Mouse (Mus musculus): ENCODE data around the gene Baz2a.
A peak's percentile ranks its signal among the peaks of the same experiment; 100 is the strongest.
"Not testable (repeated sequence)": the region's sequence is repeated elsewhere in the genome, so short reads cannot be mapped to it uniquely, and the experiment has no call there.

The Baz2a gene

GRCm38 (mm10) chr10:128125951-128126350 is 34.6 kb downstream of the Baz2a start:
- no peak for DNase-seq

GRCm38 (mm10) chr10:128127497-128127896 is 36.1 kb downstream of the Baz2a start:
- no peak for DNase-seq

DNA sequence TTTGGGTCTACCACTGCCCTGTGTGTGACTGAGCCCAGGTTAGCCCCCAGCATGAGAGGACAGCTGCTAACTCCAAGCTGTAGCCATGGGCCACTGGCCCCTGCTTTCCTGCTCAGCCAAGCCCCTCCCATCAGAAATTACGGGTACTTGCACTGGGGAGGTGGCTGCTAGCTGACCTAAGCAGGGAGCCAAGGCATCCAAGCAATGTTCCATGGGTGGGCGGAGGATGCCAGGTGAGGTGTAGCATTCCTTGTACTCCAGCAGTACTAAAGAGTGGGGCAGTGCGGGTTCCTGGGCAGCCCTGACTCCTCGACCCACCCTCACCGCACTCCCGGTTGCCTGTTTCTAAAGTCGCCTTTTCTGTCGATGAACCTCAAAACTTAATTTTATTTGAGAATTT is 36.8 kb downstream of the Baz2a start:
- DNase-seq = no peak

GRCm38 (mm10) chr10:128131297-128131696 is 39.9 kb downstream of the Baz2a start:
- DNase-seq = no peak

DNA sequence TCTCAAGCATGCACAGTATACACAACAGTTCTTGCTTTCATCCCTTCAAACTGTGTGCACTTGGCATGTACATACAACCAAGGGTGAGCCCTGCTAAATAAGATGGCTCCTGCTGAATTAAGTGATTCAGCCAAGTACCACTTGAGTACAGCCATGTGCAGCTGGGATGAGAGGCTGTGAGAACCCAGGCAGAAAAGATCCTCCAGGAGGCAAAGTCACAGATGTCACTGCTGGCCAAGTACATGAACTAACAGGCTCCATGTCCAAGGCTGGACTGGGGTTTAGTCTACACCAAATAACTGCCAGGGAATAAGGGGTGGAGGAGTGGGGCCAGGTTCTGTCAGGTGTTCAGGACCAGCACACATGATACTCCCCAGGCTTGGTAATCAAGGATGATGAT is 40.4 kb downstream of the Baz2a start:
- DNase-seq = no peak

DNA sequence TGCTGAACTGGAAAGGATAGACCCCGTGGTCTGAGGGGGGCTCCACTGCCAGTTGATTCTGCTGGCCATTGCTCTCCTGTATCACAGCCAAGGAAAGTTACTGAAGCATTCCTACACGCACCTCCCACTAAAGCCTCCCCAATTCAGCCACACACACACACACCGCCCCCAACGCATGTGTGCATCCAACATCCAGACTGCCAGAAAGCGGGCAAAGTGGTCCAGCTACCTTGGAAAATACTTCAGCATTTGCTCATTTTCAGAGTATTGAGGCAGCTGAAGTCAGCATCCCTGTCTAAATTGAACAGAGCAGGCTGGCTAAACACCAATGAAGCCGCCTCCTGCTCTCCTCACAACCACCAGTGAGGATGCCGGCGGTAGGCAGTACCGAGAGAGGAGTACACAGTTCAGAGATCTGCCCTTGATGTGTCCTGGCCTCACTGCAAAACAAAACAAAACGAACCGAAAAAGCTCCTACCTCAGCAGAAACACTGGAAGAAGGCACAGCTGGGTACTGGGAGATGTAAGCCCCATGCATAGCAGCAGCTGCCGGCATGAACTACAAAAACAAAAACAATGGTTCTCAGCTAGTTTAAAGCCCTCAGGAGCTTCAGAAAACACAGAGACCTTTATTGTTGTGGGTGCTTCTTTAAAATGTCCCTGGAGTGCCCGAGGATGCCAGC is 42.4 kb downstream of the Baz2a start:
- DNase-seq = no peak

- DNase-seq = no peak
These were observed 44.0 kb downstream of the Baz2a start for GRCm38 (mm10) chr10:128135374-128135773.

- DNase-seq = peak; percentile 67
These were observed 49.0 kb downstream of the Baz2a start for GRCm38 (mm10) chr10:128140236-128140952.

DNA sequence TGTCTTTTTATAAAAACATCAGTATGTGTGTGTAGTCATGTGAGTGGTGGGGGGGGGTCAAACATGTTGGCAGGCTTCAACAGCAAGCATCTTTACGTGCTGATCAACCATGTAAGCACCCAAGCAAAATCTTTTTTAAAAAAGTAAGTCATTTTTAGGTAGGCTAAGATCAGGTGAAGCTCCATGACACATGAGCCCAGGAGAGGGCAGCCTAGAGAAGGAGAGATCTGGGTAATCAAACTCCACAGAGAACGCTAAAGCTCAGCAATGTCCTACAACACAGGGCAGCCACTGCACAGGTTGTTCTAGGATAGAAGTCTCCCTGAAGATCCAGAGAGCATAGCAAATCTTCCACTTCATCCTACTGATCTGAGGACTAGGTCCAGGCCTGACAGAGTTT is 50.8 kb downstream of the Baz2a start:
- peak; percentile 48 for DNase-seq

DNA sequence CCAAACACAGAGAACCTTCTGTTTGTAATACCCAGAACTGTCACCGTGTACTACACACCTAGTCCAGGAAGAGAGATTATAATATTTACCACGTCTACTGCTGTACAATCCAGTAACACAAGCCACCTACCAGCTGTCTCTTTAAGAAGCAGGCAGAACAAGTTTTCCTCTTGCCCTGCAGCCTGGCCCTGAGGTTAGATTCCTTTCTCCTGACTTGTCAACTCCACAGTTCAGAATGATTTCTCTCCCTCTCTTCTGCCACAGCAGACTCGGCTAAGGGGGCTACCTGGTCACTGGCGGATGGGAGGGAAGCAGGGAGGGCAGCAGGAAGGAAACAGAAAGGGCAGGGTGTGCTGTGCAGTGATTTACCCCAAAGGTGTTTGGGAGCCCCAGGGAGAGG is 52.3 kb downstream of the Baz2a start:
- DNase-seq = no peak

- DNase-seq = no peak
These were observed 53.6 kb downstream of the Baz2a start for GRCm38 (mm10) chr10:128144961-128145360.

DNA sequence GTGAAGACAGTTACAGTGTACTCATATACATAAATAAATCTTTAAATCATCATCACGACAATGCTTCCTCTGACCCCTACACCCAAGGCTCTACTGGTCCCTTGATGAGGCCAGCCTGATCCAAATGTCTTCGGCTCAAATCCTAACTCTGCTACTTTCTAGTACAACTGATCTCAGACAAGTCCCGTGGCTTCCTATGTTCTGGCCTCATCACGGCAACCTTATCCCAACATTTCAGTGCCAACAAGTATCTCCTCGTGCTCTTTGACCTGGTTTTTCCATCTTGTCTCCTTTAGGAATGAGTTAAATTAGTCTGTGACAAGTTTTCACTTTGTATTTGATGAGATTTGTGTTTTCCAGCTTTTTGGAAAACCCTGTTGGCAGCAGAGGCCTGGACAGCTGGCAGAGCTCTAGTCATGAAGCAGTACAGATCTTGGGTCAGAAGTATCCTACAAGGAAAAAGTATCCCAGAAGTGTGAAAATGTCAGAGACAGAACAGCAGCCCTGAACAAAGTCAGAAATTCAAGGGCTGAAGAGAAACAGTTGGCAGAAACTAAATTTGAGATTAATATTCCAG is 57.5 kb downstream of the Baz2a start:
- DNase-seq = no peak

DNA sequence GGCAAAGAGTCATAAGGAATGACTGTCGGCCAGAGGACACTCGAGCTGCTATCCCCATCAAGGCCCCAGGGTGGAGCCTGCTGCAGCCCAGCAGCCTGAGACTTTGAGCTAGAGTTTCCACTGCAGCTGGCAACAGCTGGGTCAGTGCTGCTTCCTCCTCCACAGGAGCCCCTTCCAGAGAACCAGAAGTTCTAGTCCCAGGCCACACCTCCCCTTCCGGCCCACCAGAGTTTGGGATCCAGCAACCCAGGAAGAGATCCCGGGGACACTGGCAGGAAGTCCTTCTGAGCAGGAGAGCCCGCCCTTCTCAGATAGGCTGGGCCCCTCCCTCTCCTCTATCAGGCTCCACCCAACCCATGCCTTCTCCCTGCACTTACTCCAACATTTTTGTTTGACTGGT is 58.2 kb downstream of the Baz2a start:
- DNase-seq = peak; percentile 92

DNA sequence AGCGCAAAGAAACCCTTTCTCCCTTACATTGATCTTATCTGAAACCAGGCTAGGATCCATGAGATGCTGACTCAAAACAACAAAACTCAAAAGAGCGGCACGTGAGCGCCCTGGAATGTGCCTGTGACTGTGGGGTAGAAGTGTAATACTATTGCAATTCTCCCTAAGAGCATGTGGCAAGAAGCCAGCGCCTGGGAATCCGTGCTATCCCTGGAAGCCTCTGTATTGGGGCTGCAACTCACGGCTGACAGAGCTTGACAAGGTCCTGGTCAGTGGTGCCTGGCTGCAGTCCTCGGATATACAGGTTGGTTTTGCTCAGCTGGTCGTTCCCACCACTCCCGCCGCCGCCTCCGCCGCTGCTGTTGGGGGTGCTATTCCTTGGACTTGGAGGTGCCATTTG is 59.6 kb downstream of the Baz2a start:
- DNase-seq = peak; percentile 85

GRCm38 (mm10) chr10:128153978-128154377 is 62.6 kb downstream of the Baz2a start:
- no peak for DNase-seq

DNA sequence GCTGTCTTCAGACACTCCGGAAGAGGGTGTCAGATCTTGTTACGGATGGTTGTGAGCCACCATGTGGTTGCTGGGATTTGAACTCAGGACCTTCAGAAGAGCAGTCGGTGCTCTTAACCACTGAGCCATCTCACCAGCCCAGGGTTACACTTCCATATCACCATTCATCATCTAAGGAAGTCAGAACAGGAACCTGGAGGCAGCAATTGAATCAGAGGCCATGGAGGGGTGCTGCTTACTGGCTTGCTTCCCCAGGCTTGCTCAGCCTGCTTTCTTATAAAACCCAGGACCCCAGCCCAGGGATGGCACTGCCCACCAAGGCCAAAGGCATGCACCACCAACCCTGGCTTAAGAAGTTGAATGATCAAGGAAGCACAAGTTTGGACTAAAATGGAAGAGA is 74.3 kb downstream of the Baz2a start:
- DNase-seq = not testable (repeated sequence)

GRCm38 (mm10) chr10:128167091-128167490 is 75.7 kb downstream of the Baz2a start:
- DNase-seq = no peak

DNA sequence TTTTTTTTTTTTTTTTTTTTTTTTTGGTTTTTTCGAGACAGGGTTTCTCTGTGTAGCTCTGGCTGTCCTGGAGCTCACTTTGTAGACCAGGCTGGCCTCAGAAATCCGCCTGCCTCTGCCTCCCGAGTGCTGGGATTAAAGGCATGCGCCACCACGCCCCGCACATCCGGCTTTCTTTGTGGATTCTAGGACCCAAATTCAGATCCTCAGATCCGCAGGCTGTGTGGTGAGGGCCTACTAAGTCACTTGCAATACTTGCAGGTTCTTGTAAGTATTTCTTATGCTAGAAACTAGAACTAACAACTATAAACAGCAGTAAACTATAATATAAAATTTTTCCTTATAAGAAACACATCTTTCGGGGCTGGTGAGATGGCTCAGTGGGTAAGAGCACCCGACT is 80.0 kb downstream of the Baz2a start:
- DNase-seq = not testable (repeated sequence)

GRCm38 (mm10) chr10:128175302-128175701 is 83.9 kb downstream of the Baz2a start:
- DNase-seq = no peak

GRCm38 (mm10) chr10:128175996-128176755 is 84.8 kb downstream of the Baz2a start:
- peak; percentile 86 for DNase-seq

DNA sequence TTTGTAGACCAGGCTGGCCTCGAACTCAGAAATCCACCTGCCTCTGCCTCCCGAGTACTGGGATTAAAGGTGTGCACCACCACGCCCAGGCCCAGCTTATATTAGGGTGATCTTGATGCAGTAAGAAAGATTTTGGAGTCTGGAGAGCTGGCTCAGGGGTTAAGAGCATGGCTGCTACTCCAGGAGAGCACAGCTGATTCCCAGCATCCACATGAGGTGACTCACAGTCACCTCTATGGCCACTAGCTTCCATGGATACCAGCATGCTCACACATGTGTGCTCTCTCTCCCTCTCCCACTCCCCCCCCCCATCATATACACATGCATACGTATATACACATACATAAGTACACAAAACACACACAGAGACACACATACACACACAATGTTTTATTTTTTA is 85.9 kb downstream of the Baz2a start:
- DNase-seq = no peak
